Mouse (Mus musculus): Measurements from ENCODE around the gene Nckap1l. TPM values are rescaled to one million over a fixed set of nuclear protein-coding genes. Genes with fewer than 3 reads are reported as not detected.

The Nckap1l gene
- polyA plus RNA-seq, 1 experiment, result 0.05 TPM

DNA sequence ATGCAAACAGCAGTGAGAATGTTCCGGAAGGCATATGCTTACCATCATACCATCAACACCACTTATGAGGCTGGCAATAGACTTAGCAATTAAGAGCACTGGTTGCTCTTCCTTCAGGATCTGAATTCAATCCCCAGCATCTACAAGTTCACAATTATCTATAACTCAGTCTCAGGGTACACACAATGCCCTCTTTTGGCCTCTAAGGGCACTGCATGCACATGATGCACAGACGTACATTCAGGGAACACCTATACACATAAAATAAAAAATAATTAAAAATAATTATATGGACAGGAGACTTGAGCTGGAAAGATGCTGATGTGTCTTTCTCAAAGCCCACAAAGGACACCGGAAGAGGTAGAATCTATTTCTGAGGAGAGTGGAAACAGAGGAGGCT lies 94.4 kb downstream of the Nckap1l start:
- no peaks in the 10 kb centered on the region for H3K4me1 ChIP-seq (ENCODE audit: control insufficient read depth)
- no peaks in the 10 kb centered on the region for H3K36me3 ChIP-seq (ENCODE audit: control insufficient read depth)
- no peaks in the 10 kb centered on the region for H3K27me3 ChIP-seq (ENCODE audit: control insufficient read depth)
- no peaks in the 10 kb centered on the region for H3K9me3 ChIP-seq (ENCODE audit: control insufficient read depth, low read length)
- no peak for TF ChIP-seq TAL1 (IDR thresholded peaks at IDR 0.05; ENCODE audit: low read length)
- TF ChIP-seq GATA1 (IDR thresholded peaks at IDR 0.05; ENCODE audit: low read length), result no peak
- no peak overlapping the region for H3K4me3 ChIP-seq (replicated peaks)

Other genes with a start within 250 kb of the Nckap1l start
- gene Cbx5, start 214.0 kb upstream of the Nckap1l start, polyA plus RNA-seq (2012), result 0.74 and 0.95 TPM in 2 replicates
- gene Hnrnpa1, start 213.4 kb upstream of the Nckap1l start, polyA plus RNA-seq (2012), result 6.0 and 6.4 TPM in 2 replicates
- 46.0 and 48.8 TPM in 2 replicates for gene Nfe2, start 195.4 kb upstream of the Nckap1l start, polyA plus RNA-seq (2012)
- gene Copz1, start 181.1 kb upstream of the Nckap1l start, polyA plus RNA-seq (2012), result 8.2 and 9.1 TPM in 2 replicates
- gene Gpr84, start 143.2 kb upstream of the Nckap1l start, polyA plus RNA-seq (2012), result not detected in 2 replicates
- 1.6 and 1.7 TPM in 2 replicates for gene Zfp385a, start 113.7 kb upstream of the Nckap1l start, polyA plus RNA-seq (2012)
- 0.11 and 0.13 TPM in 2 replicates for gene Itga5, start 87.0 kb upstream of the Nckap1l start, polyA plus RNA-seq (2012)
- gene Gtsf1, start 23.3 kb upstream of the Nckap1l start, polyA plus RNA-seq (2012), result not detected in 2 replicates
- gene Gtsf2, start 5.3 kb upstream of the Nckap1l start, polyA plus RNA-seq (2012), result not detected in 2 replicates
- gene Pde1b, start 49.2 kb downstream of the Nckap1l start, polyA plus RNA-seq (2012), result 0.02 TPM in 2 replicates
- gene Ppp1r1a, start 84.2 kb downstream of the Nckap1l start, polyA plus RNA-seq (2012), result not detected in 2 replicates
- not detected in 2 replicates for gene Glycam1, start 111.3 kb downstream of the Nckap1l start, polyA plus RNA-seq (2012)

All from erythroblast, embryonic 14.5 days (primary cell).